Mouse (Mus musculus) neural tube, embryonic 11.5 days (tissue): ENCODE results near the gene Enthd1. TPM values are rescaled to one million over a fixed set of nuclear protein-coding genes. Genes with fewer than 3 reads are reported as not detected.
"Not testable (repeated sequence)": the region's sequence is repeated elsewhere in the genome, so short reads cannot be mapped to it uniquely, and the experiment has no call there.

ENCODE experiments used
- ATAC-seq: fragments of 200-750 bp; cut with Nextera tagmentation; 2 replicates; pipeline ENCODE4 v1.8.0; 2017; ENCODE audit warnings: moderate number of reproducible peaks, mild to moderate bottlenecking, moderate TSS enrichment, moderate library complexity; ENCODE audit not compliant: insufficient read depth, low FRiP score, low TSS enrichment
- DNase-seq: peaks from one replicate; pipeline ENCODE4 v3.0.0-alpha.2; 2015; ENCODE audit warnings: low spot score
- H3K27ac ChIP-seq: fragments of 300-500 bp; sonication (generic); 2 replicates; pipeline ENCODE4 v1.5.1; 2014; ENCODE audit warnings: low read depth, mild to moderate bottlenecking, low read length
- H3K27me3 ChIP-seq: fragments of 300-500 bp; sonication (generic); 2 replicates; pipeline ENCODE4 v1.6.1; 2014; ENCODE audit warnings: mild to moderate bottlenecking, low read length, mixed read lengths; ENCODE audit not compliant: control insufficient read depth, insufficient read depth
- H3K36me3 ChIP-seq: fragments of 300-500 bp; sonication (generic); 2 replicates; pipeline ENCODE4 v1.6.1; 2014; ENCODE audit warnings: mild to moderate bottlenecking, low read length, moderate library complexity, mixed read lengths; ENCODE audit not compliant: control insufficient read depth, insufficient read depth
- H3K4me1 ChIP-seq: fragments of 300-500 bp; sonication (generic); 2 replicates; pipeline ENCODE4 v1.6.1; 2014; ENCODE audit warnings: low read length, mixed read lengths; ENCODE audit not compliant: control insufficient read depth, insufficient read depth
- H3K4me2 ChIP-seq: fragments of 300-500 bp; sonication (generic); 2 replicates; pipeline ENCODE4 v1.6.1; 2014; ENCODE audit warnings: low read depth, mild to moderate bottlenecking, moderate library complexity
- H3K4me3 ChIP-seq: fragments of 300-500 bp; sonication (generic); 2 replicates; pipeline ENCODE4 v1.5.1; 2014; ENCODE audit warnings: low read depth, low read length
- H3K9ac ChIP-seq: fragments of 300-500 bp; sonication (generic); 2 replicates; pipeline ENCODE4 v1.6.1; 2014; ENCODE audit warnings: mild to moderate bottlenecking, low read length
- H3K9me3 ChIP-seq: fragments of 300-500 bp; sonication (generic); 2 replicates; pipeline ENCODE4 v1.6.1; 2016; ENCODE audit warnings: low read length; ENCODE audit not compliant: control insufficient read depth
- WGBS: fragments of 180-500 bp; shearing (Covaris S2); extraction: QIAGEN DNeasy Blood & Tissue Kit; methylation state at CpG from one replicate; pipeline ENCODE4 v1.1.7; 2014; 5-methylcytosine and 5-hydroxymethylcytosine counted together
- polyA plus RNA-seq: library from polyadenylated mRNA; unstranded; fragments of >200 nt; fragmentation: Nextera tagmentation; extraction: Ambion mirVana; gene quantifications from 2 replicates; pipeline ENCODE4 v1.2.1, GENCODE M21; 2014

Enthd1 gene
- polyA plus RNA-seq, 1 experiment from 2014 or later, result not detected

- ATAC-seq (no peak), DNase-seq (no peak)
- Histone ChIP-seq H3K27me3 (no peaks in the 10 kb centered on the region), H3K4me3 (no peak overlapping the region), H3K4me2 (no peak overlapping the region), H3K4me1 (no peaks in the 10 kb centered on the region), H3K36me3 (no peaks in the 10 kb centered on the region), H3K9ac (no peak overlapping the region), H3K9me3 (no peaks in the 10 kb centered on the region), H3K27ac (no peak overlapping the region)
- WGBS, result 52% methylated on average over 16 of the region's 16 CpGs
Observed at GRCm38 (mm10) chr15:80599213-80599750, 34.3 kb upstream of the Enthd1 start.

GRCm38 (mm10) chr15:80598750-80599149 is 33.8 kb upstream of the Enthd1 start:
- Histone ChIP-seq H3K4me3 (no peak overlapping the region), H3K27me3 (no peaks in the 10 kb centered on the region), H3K4me2 (no peak overlapping the region), H3K36me3 (no peaks in the 10 kb centered on the region), H3K9ac (no peak overlapping the region), H3K27ac (no peak overlapping the region), H3K9me3 (no peaks in the 10 kb centered on the region), H3K4me1 (no peaks in the 10 kb centered on the region)
- WGBS, result 70% methylated on average over 12 of the region's 12 CpGs
- ATAC-seq (no peak), DNase-seq (no peak)

DNA sequence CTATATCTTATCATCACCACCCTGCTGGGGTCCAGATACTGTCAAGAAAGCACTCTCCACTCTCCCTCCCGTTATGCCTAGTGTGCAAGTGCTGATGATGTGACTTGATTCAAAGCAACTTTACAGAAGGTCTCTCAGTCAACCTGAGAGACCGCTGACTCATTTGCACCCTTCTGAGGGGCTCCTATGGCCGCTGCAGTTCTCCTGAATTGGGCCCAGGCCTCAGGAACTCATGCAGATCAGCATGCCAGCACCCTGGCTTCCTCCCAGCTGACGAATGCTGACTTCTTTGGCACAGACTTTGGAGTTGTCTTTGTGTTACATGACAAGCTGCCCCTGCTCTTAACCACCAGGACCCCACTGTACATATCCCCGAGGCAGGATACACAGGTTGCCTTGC is 28.9 kb upstream of the Enthd1 start:
- WGBS, result 82% methylated on average over 5 of the region's 5 CpGs
- no peak overlapping the region for H3K27ac ChIP-seq
- no peak for ATAC-seq

DNA sequence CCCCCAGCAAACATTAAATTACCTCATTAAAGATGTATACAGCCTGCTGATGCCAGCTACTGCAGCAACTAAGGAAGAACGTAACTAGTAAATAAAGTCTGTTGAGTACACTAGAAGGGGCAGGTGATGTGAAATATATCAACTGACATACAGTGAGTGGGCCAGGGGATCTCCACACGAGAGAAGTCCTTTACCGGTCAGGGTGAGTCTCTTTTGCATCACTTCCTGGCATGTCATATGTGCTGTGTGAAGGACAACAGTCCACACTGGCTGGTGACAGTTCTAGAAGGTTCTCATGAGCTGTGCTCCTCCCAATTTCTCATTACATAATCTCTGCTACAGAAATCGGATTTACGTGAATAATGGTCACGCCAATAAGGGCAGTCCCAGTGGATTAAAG is 27.8 kb upstream of the Enthd1 start:
- H3K9ac ChIP-seq, result no peak overlapping the region
- H3K27me3 ChIP-seq, result no peaks in the 10 kb centered on the region
- no peak overlapping the region for H3K27ac ChIP-seq
- no peak overlapping the region for H3K4me2 ChIP-seq
- H3K4me1 ChIP-seq, result no peaks in the 10 kb centered on the region
- H3K9me3 ChIP-seq, result no peaks in the 10 kb centered on the region
- DNase-seq (no peak), ATAC-seq (no peak)
- no peaks in the 10 kb centered on the region for H3K36me3 ChIP-seq
- 89% methylated on average over 6 of the region's 6 CpGs for whole genome bisulfite sequencing
- H3K4me3 ChIP-seq, result no peak overlapping the region

More for the DNA sequence above, 28.9 kb upstream of the Enthd1 start:
- H3K4me3 ChIP-seq, result no peak overlapping the region
- H3K4me1 ChIP-seq, result no peaks in the 10 kb centered on the region
- no peaks in the 10 kb centered on the region for H3K27me3 ChIP-seq
- no peak overlapping the region for H3K9ac ChIP-seq
- H3K4me2 ChIP-seq, result no peak overlapping the region
- DNase-seq, result no peak
- no peaks in the 10 kb centered on the region for H3K36me3 ChIP-seq
- H3K9me3 ChIP-seq, result no peaks in the 10 kb centered on the region

DNA sequence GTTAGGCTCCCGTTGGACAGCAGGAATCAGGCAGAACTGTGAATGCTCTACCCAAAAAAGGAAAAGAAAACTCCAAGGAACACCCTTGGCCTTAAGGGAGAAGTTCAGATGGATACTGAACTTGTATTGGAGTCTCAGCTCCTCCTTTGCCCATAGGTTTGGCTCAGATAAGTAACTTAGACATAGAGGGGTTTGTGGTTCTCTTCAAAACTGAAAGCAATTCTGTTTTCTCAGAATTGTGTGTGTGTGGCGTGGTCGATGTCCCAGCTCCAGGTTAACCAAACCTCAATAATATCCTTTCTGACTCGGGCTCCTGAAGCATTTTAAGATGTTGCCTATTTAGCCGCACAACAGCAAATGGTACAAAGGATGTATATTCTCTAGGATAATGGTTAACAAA is 25.7 kb upstream of the Enthd1 start:
- Histone ChIP-seq H3K27ac (no peak overlapping the region), H3K4me3 (no peak overlapping the region), H3K4me1 (no peaks in the 10 kb centered on the region), H3K27me3 (no peaks in the 10 kb centered on the region), H3K9ac (no peak overlapping the region), H3K9me3 (no peaks in the 10 kb centered on the region), H3K36me3 (no peaks in the 10 kb centered on the region), H3K4me2 (no peak overlapping the region)
- ATAC-seq (no peak), DNase-seq (no peak)
- 92% methylated on average over 5 of the region's 5 CpGs for WGBS

DNA sequence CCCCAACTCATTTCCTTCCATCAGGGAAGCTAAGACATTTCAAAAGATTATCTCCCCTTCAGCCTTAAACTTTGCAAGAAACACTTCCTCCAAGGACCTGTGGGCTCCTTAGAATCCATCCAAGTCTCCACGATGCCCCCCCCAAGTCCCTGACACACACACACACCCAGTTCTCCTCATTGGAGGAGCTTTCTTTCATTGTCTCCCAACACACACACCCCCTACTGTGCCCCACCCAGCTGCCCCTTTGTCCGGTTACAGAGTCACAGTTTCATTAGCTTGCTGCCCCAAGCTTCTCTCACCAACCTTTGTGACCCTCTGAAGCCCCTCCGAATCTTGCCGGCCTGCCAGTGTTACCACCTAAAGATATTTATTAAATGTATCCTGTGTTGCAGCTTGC is 21.3 kb upstream of the Enthd1 start:
- no peak overlapping the region for H3K9ac ChIP-seq
- 34% methylated on average over 4 of the region's 4 CpGs for WGBS

GRCm38 (mm10) chr15:80582581-80583495 is 17.9 kb upstream of the Enthd1 start:
- DNase-seq, result no peak
- Histone ChIP-seq H3K36me3 (no peaks in the 10 kb centered on the region), H3K4me3 (no peak overlapping the region), H3K4me2 (no peak overlapping the region), H3K27me3 (no peaks in the 10 kb centered on the region), H3K4me1 (no peaks in the 10 kb centered on the region), H3K27ac (no peak overlapping the region), H3K9me3 (no peaks in the 10 kb centered on the region), H3K9ac (no peak overlapping the region)
- 86% methylated on average over 19 of the region's 20 CpGs for WGBS
- ATAC-seq, result no peak

More for the DNA sequence above, 21.3 kb upstream of the Enthd1 start:
- Histone ChIP-seq H3K4me2 (no peak overlapping the region), H3K27me3 (no peaks in the 10 kb centered on the region), H3K36me3 (no peaks in the 10 kb centered on the region), H3K27ac (no peak overlapping the region), H3K4me1 (no peaks in the 10 kb centered on the region), H3K4me3 (no peak overlapping the region), H3K9me3 (no peaks in the 10 kb centered on the region)
- no peak for DNase-seq
- ATAC-seq, result no peak

DNA sequence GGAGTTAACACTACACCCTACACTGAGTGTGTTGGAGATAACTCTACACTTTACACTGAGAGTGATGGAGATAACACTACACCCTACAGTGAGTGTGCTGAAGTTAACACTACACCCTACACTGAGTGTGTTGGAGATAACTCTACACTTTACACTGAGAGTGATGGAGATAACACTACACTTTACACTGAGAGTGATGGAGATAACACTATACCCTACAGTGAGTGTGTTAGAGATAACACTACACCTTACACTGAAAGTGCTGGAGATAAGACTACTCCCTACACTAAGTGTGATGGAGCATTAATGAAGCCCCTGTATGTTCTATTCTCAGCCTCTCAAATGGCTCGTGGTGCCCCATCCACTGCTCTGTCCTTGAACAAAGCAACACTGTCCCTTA is 15.6 kb upstream of the Enthd1 start:
- H3K9ac ChIP-seq, H3K4me1 ChIP-seq, H3K36me3 ChIP-seq, DNase-seq, H3K4me3 ChIP-seq, ATAC-seq, H3K27me3 ChIP-seq, H3K4me2 ChIP-seq, H3K9me3 ChIP-seq, H3K27ac ChIP-seq: not testable (repeated sequence)
- 55% methylated on average over 1 of the region's 1 CpGs for WGBS

DNA sequence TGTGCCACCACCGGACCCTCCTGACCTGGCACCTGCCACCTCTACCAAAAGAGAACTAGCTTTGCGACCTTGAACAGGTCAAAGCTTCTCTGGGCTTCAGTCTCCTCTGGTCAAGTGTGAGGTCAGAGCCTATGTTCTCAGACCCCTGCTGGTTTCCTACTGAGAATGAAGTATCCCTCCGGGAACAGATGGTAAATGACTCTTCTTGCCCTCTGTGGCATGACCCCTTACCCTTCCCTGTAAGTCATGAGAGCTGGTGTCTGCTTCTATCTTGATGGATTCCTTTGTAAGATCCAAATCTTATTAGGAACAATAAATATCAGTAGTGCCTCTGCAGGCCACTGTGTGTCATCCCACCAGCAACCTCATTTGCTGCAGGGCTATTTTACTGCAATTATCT is 14.2 kb upstream of the Enthd1 start:
- Histone ChIP-seq H3K4me2 (no peak overlapping the region), H3K4me3 (no peak overlapping the region), H3K9me3 (no peaks in the 10 kb centered on the region), H3K27ac (no peak overlapping the region), H3K9ac (no peak overlapping the region), H3K4me1 (no peaks in the 10 kb centered on the region), H3K36me3 (no peaks in the 10 kb centered on the region), H3K27me3 (peaks cover 2% of the 10 kb centered on the region; the same call in 1 of the 2 replicates)
- ATAC-seq (no peak), DNase-seq (no peak)
- WGBS, result 55% methylated on average over 3 of the region's 3 CpGs
